Mouse (Mus musculus): ENCODE data around the gene Rnf39. TPM values are rescaled to one million over a fixed set of nuclear protein-coding genes. Genes with fewer than 3 reads are reported as not detected.

The Rnf39 gene
- 1.2 and 2.7 TPM in 2 replicates for polyA plus RNA-seq (2014; fragmentation: Nextera tagmentation; extraction: Ambion mirVana)

DNA sequence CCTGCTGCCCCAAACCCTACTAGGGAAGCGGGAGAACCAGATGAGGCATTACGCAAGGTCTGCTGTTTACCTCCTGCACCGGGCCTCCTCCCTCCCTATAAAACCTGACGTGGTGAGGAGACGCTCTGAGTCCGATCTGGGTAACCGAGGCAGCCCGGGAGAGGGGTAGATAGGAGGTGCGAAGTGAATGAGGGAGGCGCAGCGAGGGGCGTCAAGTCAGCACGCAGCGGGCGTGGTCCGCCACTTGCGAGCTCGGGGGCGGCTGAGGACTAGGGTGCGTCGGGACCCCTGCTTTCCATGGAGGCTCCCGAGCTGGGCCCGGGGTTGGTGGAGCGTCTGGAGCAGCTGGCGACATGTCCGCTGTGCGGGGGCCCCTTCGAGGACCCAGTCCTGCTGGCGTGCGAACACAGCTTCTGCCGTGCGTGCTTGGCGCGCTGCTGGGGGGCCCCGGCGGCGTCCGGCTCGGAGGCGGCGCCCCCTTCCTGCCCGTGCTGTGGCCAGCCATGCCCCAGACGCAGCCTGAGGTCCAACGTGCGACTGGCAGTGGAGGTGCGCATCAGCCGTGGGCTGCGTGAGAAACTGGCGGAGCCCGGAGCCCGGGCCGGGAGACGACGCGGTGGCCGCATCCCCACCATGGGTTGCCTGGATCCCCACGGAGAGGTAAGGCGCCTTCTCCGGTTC is at the start of gene Rnf39:
Gene Rnf39 (plus strand): TSS at position 128 of the 681 bp plus-strand sequence.
- H3K27me3 ChIP-seq (replicated peaks; ENCODE audit: control insufficient read depth, insufficient read depth, low read length), result peaks cover 70% of the 10 kb centered on the region
- H3K36me3 ChIP-seq (ENCODE audit: control insufficient read depth, insufficient read depth, low read length), result no peaks in the 10 kb centered on the region
- WGBS, result 3% methylated on average over 42 of the region's 59 CpGs
- ATAC-seq (ENCODE audit: low read depth), result no peak; the same call in 1 of the 2 replicates
- peak within 1 kb of the TSS; percentile 49 for H3K9ac ChIP-seq (ENCODE audit: low read depth, low read length)
- peak within 1 kb of the TSS; percentile 70 for H3K4me2 ChIP-seq (ENCODE audit: low read depth, low read length)
- no peaks in the 10 kb centered on the region for H3K9me3 ChIP-seq (ENCODE audit: control insufficient read depth, low read length)
- peak within 1 kb of the TSS; percentile 45 for H3K4me3 ChIP-seq (ENCODE audit: low read depth, low read length)
- H3K4me1 ChIP-seq (ENCODE audit: control insufficient read depth, insufficient read depth, low read length), result peaks cover 6% of the 10 kb centered on the region; the same call in 1 of the 2 replicates
- H3K27ac ChIP-seq (replicated peaks; ENCODE audit: low read depth, low read length), result no peak within 1 kb of the TSS
- DNase-seq (ENCODE audit: low spot score), result no peak

DNA sequence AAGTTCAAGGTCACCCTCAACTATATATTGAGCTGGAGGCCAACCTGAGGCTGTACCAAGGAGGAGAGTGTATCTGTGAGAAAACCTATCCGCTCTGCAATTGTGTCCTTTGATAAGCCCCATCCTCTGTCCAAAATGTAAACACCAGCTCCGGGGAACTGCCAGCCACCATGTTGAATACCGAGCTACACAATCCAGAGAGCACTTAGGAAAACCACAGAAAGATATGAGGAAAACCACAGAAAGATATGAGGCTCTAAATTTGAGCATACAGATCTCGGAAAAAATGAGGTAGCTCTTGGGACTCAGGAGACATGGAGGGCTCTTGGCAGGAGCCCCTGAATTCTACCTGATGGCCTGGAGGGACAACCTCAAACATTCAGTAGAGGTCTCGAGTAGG is 49.3 kb upstream of the Rnf39 start:
- ATAC-seq (ENCODE audit: low read depth), result no peak
- Histone ChIP-seq H3K27me3 (replicated peaks; ENCODE audit: control insufficient read depth, insufficient read depth, low read length) (0 out of 2 replicates have a peak, but pooled peaks cover 4% of the 10 kb centered on the region), H3K9me3 (ENCODE audit: control insufficient read depth, low read length) (no peaks in the 10 kb centered on the region), H3K4me2 (ENCODE audit: low read depth, low read length) (no peak overlapping the region), H3K9ac (ENCODE audit: low read depth, low read length) (no peak overlapping the region), H3K27ac (replicated peaks; ENCODE audit: low read depth, low read length) (no peak overlapping the region), H3K4me1 (ENCODE audit: control insufficient read depth, insufficient read depth, low read length) (no peaks in the 10 kb centered on the region), H3K36me3 (ENCODE audit: control insufficient read depth, insufficient read depth, low read length) (no peaks in the 10 kb centered on the region), H3K4me3 (ENCODE audit: low read depth, low read length) (no peak overlapping the region)
- DNase-seq (ENCODE audit: low spot score), result no peak
- WGBS, result 67% methylated on average over 5 of the region's 5 CpGs

DNA sequence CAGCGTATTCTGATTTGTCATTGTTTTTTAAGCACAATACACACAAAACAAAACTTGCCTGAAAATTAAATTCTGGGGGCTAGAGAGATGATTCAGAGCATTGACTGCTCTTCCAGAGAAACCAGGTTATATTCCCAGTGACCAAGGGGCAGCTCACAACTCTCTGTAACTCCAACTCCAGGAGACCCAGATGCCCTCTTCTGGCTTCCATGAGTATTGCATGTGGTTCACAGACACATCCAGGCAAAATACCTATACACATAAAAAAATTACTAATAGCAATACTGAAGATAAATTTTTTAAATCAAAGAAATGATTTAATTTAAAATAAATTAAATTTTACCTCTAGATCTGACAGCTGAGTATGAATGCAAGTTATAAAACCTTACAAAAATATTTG is 46.1 kb upstream of the Rnf39 start:
- H3K36me3 ChIP-seq (ENCODE audit: control insufficient read depth, insufficient read depth, low read length), result no peaks in the 10 kb centered on the region
- 82% methylated on average over 1 of the region's 1 CpGs for WGBS
- H3K27me3 ChIP-seq (replicated peaks; ENCODE audit: control insufficient read depth, insufficient read depth, low read length), result no peaks in the 10 kb centered on the region
- no peak overlapping the region for H3K4me2 ChIP-seq (ENCODE audit: low read depth, low read length)
- no peaks in the 10 kb centered on the region for H3K4me1 ChIP-seq (ENCODE audit: control insufficient read depth, insufficient read depth, low read length)
- no peak overlapping the region for H3K27ac ChIP-seq (replicated peaks; ENCODE audit: low read depth, low read length)
- H3K4me3 ChIP-seq (ENCODE audit: low read depth, low read length), result no peak overlapping the region
- no peaks in the 10 kb centered on the region for H3K9me3 ChIP-seq (ENCODE audit: control insufficient read depth, low read length)
- H3K9ac ChIP-seq (ENCODE audit: low read depth, low read length), result no peak overlapping the region
- peak; percentile 23 for DNase-seq (ENCODE audit: low spot score)
- no peak for ATAC-seq (ENCODE audit: low read depth)

DNA sequence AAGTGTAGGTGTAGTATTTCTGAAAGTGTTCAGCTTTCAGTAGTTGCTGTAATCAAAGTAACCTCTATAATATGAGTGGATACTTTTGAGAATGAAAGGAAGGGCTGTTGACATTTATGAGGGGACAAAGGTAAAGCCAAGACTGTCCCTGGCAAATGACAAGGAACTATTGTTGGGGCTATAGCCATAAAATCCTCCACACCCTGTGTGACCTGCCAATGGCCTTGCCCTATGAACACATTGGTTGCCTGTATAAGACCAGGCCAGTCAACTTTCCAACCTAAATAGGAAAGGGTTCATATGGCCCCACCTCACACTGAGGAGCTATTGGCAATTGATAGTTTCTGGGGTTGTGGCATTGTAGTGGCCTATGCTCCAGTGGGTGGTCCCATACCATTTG is 45.7 kb upstream of the Rnf39 start:
- ATAC-seq (ENCODE audit: low read depth), result no peak
- Histone ChIP-seq H3K4me3 (ENCODE audit: low read depth, low read length) (no peak overlapping the region), H3K27ac (replicated peaks; ENCODE audit: low read depth, low read length) (no peak overlapping the region), H3K27me3 (replicated peaks; ENCODE audit: control insufficient read depth, insufficient read depth, low read length) (no peaks in the 10 kb centered on the region), H3K9ac (ENCODE audit: low read depth, low read length) (no peak overlapping the region), H3K4me1 (ENCODE audit: control insufficient read depth, insufficient read depth, low read length) (no peaks in the 10 kb centered on the region), H3K36me3 (ENCODE audit: control insufficient read depth, insufficient read depth, low read length) (no peaks in the 10 kb centered on the region), H3K9me3 (ENCODE audit: control insufficient read depth, low read length) (no peaks in the 10 kb centered on the region), H3K4me2 (ENCODE audit: low read depth, low read length) (no peak overlapping the region)
- no peak for DNase-seq (ENCODE audit: low spot score)

- 63% methylated on average over 6 of the region's 6 CpGs for WGBS
- Histone ChIP-seq H3K4me3 (ENCODE audit: low read depth, low read length) (no peak within 1 kb of the TSS), H3K36me3 (ENCODE audit: control insufficient read depth, insufficient read depth, low read length) (no peaks in the 10 kb centered on the region), H3K9ac (ENCODE audit: low read depth, low read length) (no peak within 1 kb of the TSS), H3K4me2 (ENCODE audit: low read depth, low read length) (no peak within 1 kb of the TSS), H3K27ac (replicated peaks; ENCODE audit: low read depth, low read length) (no peak within 1 kb of the TSS), H3K27me3 (replicated peaks; ENCODE audit: control insufficient read depth, insufficient read depth, low read length) (no peaks in the 10 kb centered on the region), H3K4me1 (ENCODE audit: control insufficient read depth, insufficient read depth, low read length) (no peaks in the 10 kb centered on the region), H3K9me3 (ENCODE audit: control insufficient read depth, low read length) (no peaks in the 10 kb centered on the region)
- no peak for DNase-seq (ENCODE audit: low spot score)
- no peak for ATAC-seq (ENCODE audit: low read depth)
These were observed 45.0 kb upstream of the Rnf39 start, which contains the start of gene Trim31 for GRCm38 (mm10) chr17:36897552-36898205. Trim31 (plus strand) TSS chr17:36898118.

DNA sequence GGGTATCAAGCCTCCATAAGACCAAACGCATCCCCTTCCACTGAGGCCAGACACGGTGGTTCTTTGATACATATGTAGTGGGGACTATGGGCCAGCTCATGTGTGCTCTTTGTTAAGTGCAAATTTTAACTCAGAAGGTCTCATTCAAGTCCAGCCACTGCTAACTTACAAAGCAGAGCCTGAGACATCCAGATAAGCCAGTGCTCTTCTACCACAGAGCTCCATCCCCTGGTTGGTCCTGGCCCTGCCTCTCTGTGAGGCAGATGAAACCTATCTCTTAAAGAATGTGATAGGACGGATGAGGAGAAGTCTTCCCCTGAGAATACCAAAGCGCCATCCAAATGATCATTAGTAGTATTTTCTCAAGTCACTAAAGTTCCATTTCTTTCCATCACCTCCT is 43.3 kb upstream of the Rnf39 start:
- H3K4me2 ChIP-seq (ENCODE audit: low read depth, low read length), result no peak overlapping the region
- H3K4me3 ChIP-seq (ENCODE audit: low read depth, low read length), result no peak overlapping the region
- H3K4me1 ChIP-seq (ENCODE audit: control insufficient read depth, insufficient read depth, low read length), result no peaks in the 10 kb centered on the region
- whole genome bisulfite sequencing, result 80% methylated on average over 4 of the region's 4 CpGs
- H3K27ac ChIP-seq (replicated peaks; ENCODE audit: low read depth, low read length), result no peak overlapping the region
- H3K36me3 ChIP-seq (ENCODE audit: control insufficient read depth, insufficient read depth, low read length), result no peaks in the 10 kb centered on the region
- DNase-seq (ENCODE audit: low spot score) (no peak), ATAC-seq (ENCODE audit: low read depth) (no peak)
- no peaks in the 10 kb centered on the region for H3K9me3 ChIP-seq (ENCODE audit: control insufficient read depth, low read length)
- H3K27me3 ChIP-seq (replicated peaks; ENCODE audit: control insufficient read depth, insufficient read depth, low read length), result no peaks in the 10 kb centered on the region
- no peak overlapping the region for H3K9ac ChIP-seq (ENCODE audit: low read depth, low read length)

GRCm38 (mm10) chr17:36900001-36900400 is 42.7 kb upstream of the Rnf39 start:
- Histone ChIP-seq H3K4me2 (ENCODE audit: low read depth, low read length) (no peak overlapping the region), H3K4me3 (ENCODE audit: low read depth, low read length) (no peak overlapping the region), H3K9me3 (ENCODE audit: control insufficient read depth, low read length) (no peaks in the 10 kb centered on the region), H3K27me3 (replicated peaks; ENCODE audit: control insufficient read depth, insufficient read depth, low read length) (no peaks in the 10 kb centered on the region), H3K9ac (ENCODE audit: low read depth, low read length) (no peak overlapping the region), H3K4me1 (ENCODE audit: control insufficient read depth, insufficient read depth, low read length) (no peaks in the 10 kb centered on the region), H3K27ac (replicated peaks; ENCODE audit: low read depth, low read length) (no peak overlapping the region), H3K36me3 (ENCODE audit: control insufficient read depth, insufficient read depth, low read length) (no peaks in the 10 kb centered on the region)
- DNase-seq (ENCODE audit: low spot score) (no peak), ATAC-seq (ENCODE audit: low read depth) (no peak)
- WGBS, result 85% methylated on average over 5 of the region's 5 CpGs

DNA sequence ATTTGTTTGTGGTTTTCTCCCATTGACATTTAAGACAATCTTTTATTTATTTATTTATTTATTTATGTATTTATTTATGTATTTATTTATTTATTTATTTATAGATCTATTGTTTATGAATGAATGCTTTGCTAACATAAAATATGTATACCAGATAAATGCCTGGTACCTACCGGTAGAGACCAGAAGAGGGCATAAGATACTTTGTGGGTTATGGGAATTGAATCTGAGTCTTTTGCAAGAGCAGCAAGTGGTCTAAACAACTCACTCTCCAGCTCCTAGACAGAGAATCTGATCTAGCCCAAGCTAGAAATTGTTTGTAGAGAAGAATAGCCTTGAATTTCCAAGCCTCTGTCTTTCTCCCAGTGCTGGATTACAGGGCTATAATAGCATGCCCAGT is 42.0 kb upstream of the Rnf39 start:
- H3K27ac ChIP-seq (replicated peaks; ENCODE audit: low read depth, low read length), result no peak overlapping the region
- ATAC-seq (ENCODE audit: low read depth), result no peak
- WGBS, result 28% methylated on average over 1 of the region's 1 CpGs

GRCm38 (mm10) chr17:36903651-36904050 is 39.1 kb upstream of the Rnf39 start:
- WGBS, result 77% methylated on average over 3 of the region's 3 CpGs
- H3K27ac ChIP-seq (replicated peaks; ENCODE audit: low read depth, low read length), result no peak overlapping the region
- H3K9ac ChIP-seq (ENCODE audit: low read depth, low read length), result no peak overlapping the region
- no peaks in the 10 kb centered on the region for H3K4me1 ChIP-seq (ENCODE audit: control insufficient read depth, insufficient read depth, low read length)
- ATAC-seq (ENCODE audit: low read depth) (no peak), DNase-seq (ENCODE audit: low spot score) (no peak)
- no peaks in the 10 kb centered on the region for H3K27me3 ChIP-seq (replicated peaks; ENCODE audit: control insufficient read depth, insufficient read depth, low read length)
- no peaks in the 10 kb centered on the region for H3K36me3 ChIP-seq (ENCODE audit: control insufficient read depth, insufficient read depth, low read length)
- no peak overlapping the region for H3K4me2 ChIP-seq (ENCODE audit: low read depth, low read length)
- no peaks in the 10 kb centered on the region for H3K9me3 ChIP-seq (ENCODE audit: control insufficient read depth, low read length)
- H3K4me3 ChIP-seq (ENCODE audit: low read depth, low read length), result no peak overlapping the region

More for the DNA sequence above, 42.0 kb upstream of the Rnf39 start:
- no peak overlapping the region for H3K4me2 ChIP-seq (ENCODE audit: low read depth, low read length)
- H3K27me3 ChIP-seq (replicated peaks; ENCODE audit: control insufficient read depth, insufficient read depth, low read length), result no peaks in the 10 kb centered on the region
- H3K36me3 ChIP-seq (ENCODE audit: control insufficient read depth, insufficient read depth, low read length), result no peaks in the 10 kb centered on the region
- DNase-seq (ENCODE audit: low spot score), result no peak
- no peak overlapping the region for H3K4me3 ChIP-seq (ENCODE audit: low read depth, low read length)
- no peaks in the 10 kb centered on the region for H3K9me3 ChIP-seq (ENCODE audit: control insufficient read depth, low read length)
- H3K4me1 ChIP-seq (ENCODE audit: control insufficient read depth, insufficient read depth, low read length), result no peaks in the 10 kb centered on the region
- H3K9ac ChIP-seq (ENCODE audit: low read depth, low read length), result no peak overlapping the region
